Mouse (Mus musculus) naive thymus-derived CD4-positive, alpha-beta T cell, adult 5 months (primary cell): Measurements from ENCODE around the gene Serpina12. TPM values are rescaled to one million over a fixed set of nuclear protein-coding genes. Genes with fewer than 3 reads are reported as not detected.

Experiments used
- polyA plus RNA-seq: library from polyadenylated mRNA; unstranded; fragments of 100-300 nt; shearing (Covaris generic); gene quantifications from one replicate; pipeline ENCODE4 v1.2.1, GENCODE M21; 2017

The Serpina12 gene
- not detected for polyA plus RNA-seq

DNA sequence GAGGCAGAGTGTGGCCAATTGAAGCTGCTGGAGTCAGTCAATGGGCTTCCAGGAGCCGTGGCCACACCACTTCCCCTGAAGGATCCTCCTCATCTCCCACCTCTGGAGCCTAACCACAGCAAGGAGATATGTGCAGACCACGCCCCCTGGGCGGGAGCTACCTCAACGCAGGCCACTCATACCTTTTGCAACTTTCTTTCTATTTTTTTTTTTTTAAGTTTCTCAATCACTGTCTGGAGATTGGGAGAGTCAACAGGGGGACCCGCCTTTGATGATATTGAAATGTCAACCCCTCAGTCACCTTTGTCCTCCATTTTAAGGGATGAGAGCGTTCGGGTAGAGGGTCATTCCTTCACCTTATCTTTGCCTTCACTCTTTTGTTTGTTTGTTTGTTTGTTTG is at the start of gene Serpina12:
Serpina12 (minus strand) TSS at position 101 of the 400 bp plus-strand sequence.

DNA sequence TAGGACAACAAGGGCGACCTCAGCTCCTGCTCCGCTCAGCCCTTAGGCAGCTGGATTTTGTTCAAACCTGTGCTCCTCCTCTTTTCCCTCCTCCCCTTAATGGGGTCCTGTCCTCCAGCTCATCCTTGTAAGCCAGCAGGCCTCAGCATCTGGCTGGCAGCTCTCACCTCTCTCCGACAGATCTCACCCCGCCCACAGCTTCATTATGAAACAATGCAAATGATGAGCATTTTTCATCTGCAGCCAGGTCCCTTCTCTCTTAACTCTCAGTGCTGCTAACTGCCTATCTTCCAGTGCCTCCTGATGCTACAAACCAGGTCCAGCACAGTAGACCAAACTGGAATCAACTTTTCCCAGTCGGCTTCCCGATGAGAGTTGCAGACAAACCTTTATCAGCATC is 30.6 kb downstream of the Serpina12 start, which contains the start of gene Serpina9:
Serpina9 (minus strand) TSS at position 136 of the 400 bp plus-strand sequence.

DNA sequence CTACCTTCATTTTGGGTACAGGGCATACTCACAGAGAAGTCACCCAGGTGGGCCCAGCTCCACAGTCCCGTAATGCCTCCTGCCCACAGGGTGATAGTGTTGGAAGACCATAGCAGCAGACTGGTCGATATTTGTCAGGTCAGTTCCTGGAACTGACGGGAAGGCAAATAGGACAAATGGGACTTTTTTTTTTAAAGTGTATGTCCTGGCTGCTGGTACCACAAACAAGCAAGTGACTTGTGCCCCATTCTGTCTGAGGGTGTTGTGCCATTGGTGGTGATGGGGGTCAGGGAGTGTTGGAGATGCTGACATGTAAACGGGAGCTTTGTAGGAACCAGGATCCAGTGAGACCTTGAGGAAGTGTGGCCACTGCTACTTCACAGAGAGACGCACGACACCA is 54.4 kb downstream of the Serpina12 start, which contains the start of gene Serpina11:
Serpina11 (minus strand) TSS at position 101 of the 400 bp plus-strand sequence.

Other genes with a start within 250 kb of the Serpina12 start
- not detected for gene Serpina1b, start 214.1 kb downstream of the Serpina12 start, polyA plus RNA-seq
- gene Serpina1a, start 180.9 kb downstream of the Serpina12 start, polyA plus RNA-seq = not detected
- not detected for gene Serpina1c, start 139.6 kb downstream of the Serpina12 start, polyA plus RNA-seq
- not detected for gene Serpina1e, start 85.5 kb downstream of the Serpina12 start, polyA plus RNA-seq
- gene Serpina11, start 54.5 kb downstream of the Serpina12 start, polyA plus RNA-seq = not detected
- gene Serpina9, start 30.7 kb downstream of the Serpina12 start, polyA plus RNA-seq = not detected
- gene Serpina5, start 56.7 kb upstream of the Serpina12 start, polyA plus RNA-seq = not detected
- not detected for gene Serpina3a, start 68.3 kb upstream of the Serpina12 start, polyA plus RNA-seq
- gene Serpina3b, start 83.6 kb upstream of the Serpina12 start, polyA plus RNA-seq = not detected
- not detected for gene Serpina3c, start 109.4 kb upstream of the Serpina12 start, polyA plus RNA-seq
- gene Serpina3f, start 170.1 kb upstream of the Serpina12 start, polyA plus RNA-seq = not detected
- gene Serpina3g, start 191.8 kb upstream of the Serpina12 start, polyA plus RNA-seq = 0.83 TPM
- not detected for gene Serpina3i, start 218.7 kb upstream of the Serpina12 start, polyA plus RNA-seq